Mouse (Mus musculus) liver, embryonic 14.5 days (tissue): Measurements from ENCODE around the gene Nxpe3. TPM values are rescaled to one million over a fixed set of nuclear protein-coding genes. Genes with fewer than 3 reads are reported as not detected.
A peak's percentile ranks its signal among the peaks of the same experiment; 100 is the strongest.

Source experiments
- ATAC-seq: fragments of 200-750 bp; cut with Nextera tagmentation; 2 replicates; pipeline ENCODE4 v1.8.0; 2017; ENCODE audit warnings: moderate number of reproducible peaks, mild to moderate bottlenecking, moderate library complexity; ENCODE audit not compliant: insufficient read depth
- DNase-seq, 3 experiments: peaks; one replicate each; pipeline ENCODE4 v3.0.0-alpha.2; 2012 to 2013; ENCODE audit warnings: low read depth in 3 of 3, low spot score in 3 of 3
- H3K27ac ChIP-seq: fragments of 300-500 bp; sonication (generic); 2 replicates; pipeline ENCODE4 v1.5.1; 2014; ENCODE audit warnings: moderate library complexity, mild to moderate bottlenecking, control low read depth, inconsistent platforms
- H3K27me3 ChIP-seq: fragments of 300-500 bp; sonication (generic); 2 replicates; pipeline ENCODE4 v1.6.1; 2014; ENCODE audit warnings: mild to moderate bottlenecking, low read length, moderate library complexity; ENCODE audit not compliant: control insufficient read depth, insufficient read depth
- H3K36me3 ChIP-seq: fragments of 300-500 bp; sonication (generic); replicated peaks from 2 replicates; pipeline ENCODE4 v1.6.1; 2014; ENCODE audit warnings: low read depth; ENCODE audit not compliant: control insufficient read depth, insufficient read depth
- H3K4me1 ChIP-seq, 2 experiments: fragments of 200-500 bp in 1 of 2; fragments of 300-500 bp in 1 of 2; sonication (generic) in 1 of 2; replicated peaks; 2 replicates each; pipeline ENCODE4 v1.6.1; 2012 to 2014; ENCODE audit warnings: antibody characterized with exemption in 1 of 2, inconsistent platforms in 1 of 2, low read length in 1 of 2; ENCODE audit not compliant: control insufficient read depth in 2 of 2, insufficient read depth in 2 of 2
- H3K4me2 ChIP-seq: fragments of 300-500 bp; sonication (generic); 2 replicates; pipeline ENCODE4 v1.6.1; 2014; ENCODE audit warnings: low read depth, mild to moderate bottlenecking, control low read depth, moderate library complexity
- H3K4me3 ChIP-seq, 2 experiments: fragments of 200-500 bp in 1 of 2; fragments of 300-500 bp in 1 of 2; sonication (generic) in 1 of 2; 2 replicates each; pipeline ENCODE4 v1.5.1; 2012 to 2014; ENCODE audit warnings: low read depth in 2 of 2, low read length in 2 of 2, mild to moderate bottlenecking in 2 of 2, control low read depth in 1 of 2, inconsistent platforms in 1 of 2, moderate library complexity in 1 of 2; ENCODE audit not compliant: insufficient read depth in 1 of 2
- H3K9ac ChIP-seq: fragments of 300-500 bp; sonication (generic); replicated peaks from 2 replicates; pipeline ENCODE4 v1.6.1; 2014; ENCODE audit warnings: mild to moderate bottlenecking, control low read depth, moderate library complexity
- H3K9me3 ChIP-seq: fragments of 300-500 bp; sonication (generic); 2 replicates; pipeline ENCODE4 v1.6.1; 2016; ENCODE audit warnings: low read length, mixed read lengths; ENCODE audit not compliant: control insufficient read depth
- CTCF ChIP-seq: IDR thresholded peaks from 2 replicates; pipeline ENCODE4 v1.5.1; 2016; ENCODE audit warnings: antibody characterized with exemption, low read depth, control low read depth
- EP300 ChIP-seq: IDR thresholded peaks from 2 replicates; pipeline ENCODE4 v1.6.1; 2016; ENCODE audit warnings: antibody characterized with exemption, low read depth
- WGBS: fragments of 180-500 bp; shearing (Covaris S2); extraction: QIAGEN DNeasy Blood & Tissue Kit; methylation state at CpG from one replicate; pipeline ENCODE4 v1.1.7; 2014; ENCODE audit not compliant: insufficient replicate concordance; 5-methylcytosine and 5-hydroxymethylcytosine counted together
- polyA plus RNA-seq, 2 experiments: library from polyadenylated mRNA; depleted of rRNA in 1 of 2; stranded (reverse) in 1 of 2; unstranded in 1 of 2; fragments of >200 nt; fragmentation: Nextera tagmentation in 1 of 2; extraction: Ambion mirVana in 1 of 2; gene quantifications; 2 replicates each; pipeline versions ENCODE4 v1.2.1 to v1.2.3; 2012 to 2014

Nxpe3 gene
- polyA plus RNA-seq, 2 experiments: 0.33 to 0.83 TPM

GRCm38 (mm10) chr16:55832040-55832439 is 63.0 kb downstream of the Nxpe3 start:
- Histone ChIP-seq H3K27ac (no peak overlapping the region), H3K9ac (no peak overlapping the region), H3K36me3 (no peaks in the 10 kb centered on the region), H3K9me3 (no peaks in the 10 kb centered on the region), H3K4me2 (no peak overlapping the region), H3K4me3 (no peak overlapping the region), H3K27me3 (no peaks in the 10 kb centered on the region), H3K4me1 (peaks cover 0 to 2% of the 10 kb centered on the region in 2 experiments; a peak in 1 of 4 replicates)
- ATAC-seq (no peak), DNase-seq (no peak)
- TF ChIP-seq CTCF (no peak), EP300 (no peak)
- 65% methylated on average over 6 of the region's 6 CpGs for WGBS

GRCm38 (mm10) chr16:55831451-55831850 is 63.6 kb downstream of the Nxpe3 start:
- DNase-seq: no peak
- WGBS: 49% methylated on average over 1 of the region's 1 CpGs
- TF ChIP-seq CTCF: no peak
- no peak for TF ChIP-seq EP300
- peaks cover 0 to under 1% of the 10 kb centered on the region in 2 experiments; a peak in 1 of 4 replicates for H3K4me1 ChIP-seq
- no peaks in the 10 kb centered on the region for H3K36me3 ChIP-seq
- ATAC-seq: no peak
- H3K4me3 ChIP-seq: no peak overlapping the region
- no peaks in the 10 kb centered on the region for H3K27me3 ChIP-seq
- no peak overlapping the region for H3K27ac ChIP-seq
- no peak overlapping the region for H3K9ac ChIP-seq
- H3K4me2 ChIP-seq: no peak overlapping the region
- H3K9me3 ChIP-seq: no peaks in the 10 kb centered on the region

- ATAC-seq: no peak
- no peaks in the 10 kb centered on the region for H3K9me3 ChIP-seq
- TF ChIP-seq EP300 (no peak), CTCF (peak; percentile 29; the same call in 1 of the 2 replicates)
- 68% methylated on average over 11 of the region's 11 CpGs for WGBS
- H3K9ac ChIP-seq: no peak overlapping the region
- no peak overlapping the region for H3K4me3 ChIP-seq
- H3K4me2 ChIP-seq: peak overlapping the region; percentile 91
- no peaks in the 10 kb centered on the region for H3K36me3 ChIP-seq
- H3K4me1 ChIP-seq: peaks cover 0 to 4% of the 10 kb centered on the region in 2 experiments; a peak in 2 of 4 replicates
- no peak overlapping the region for H3K27ac ChIP-seq
- DNase-seq: no peak
- H3K27me3 ChIP-seq: peaks cover 13% of the 10 kb centered on the region
Measured at GRCm38 (mm10) chr16:55823398-55824155, 71.5 kb downstream of the Nxpe3 start.

- TF ChIP-seq EP300 (no peak), CTCF (no peak)
- WGBS: 47% methylated on average over 18 of the region's 18 CpGs
- Histone ChIP-seq H3K9ac (no peak overlapping the region), H3K9me3 (no peaks in the 10 kb centered on the region), H3K36me3 (peaks cover 3% of the 10 kb centered on the region), H3K4me1 (peaks cover 0 to 4% of the 10 kb centered on the region in 2 experiments; a peak in 2 of 4 replicates), H3K4me3 (peak overlapping the region; percentile 68 to 74; a peak in 2 of 4 replicates), H3K4me2 (peak overlapping the region; percentile 91), H3K27me3 (peaks cover 13% of the 10 kb centered on the region), H3K27ac (no peak overlapping the region)
- no peak for ATAC-seq
- no peak for DNase-seq
Measured at GRCm38 (mm10) chr16:55822741-55823397, 72.2 kb downstream of the Nxpe3 start.
